Mouse (Mus musculus) lung, postnatal 25 days (tissue): Measurements from ENCODE around the gene Tenm3.

ENCODE experiments used
- DNase-seq: peaks from one replicate; pipeline ENCODE4 v3.0.0; 2022; ENCODE audit warnings: low spot score

Gene Tenm3

DNA sequence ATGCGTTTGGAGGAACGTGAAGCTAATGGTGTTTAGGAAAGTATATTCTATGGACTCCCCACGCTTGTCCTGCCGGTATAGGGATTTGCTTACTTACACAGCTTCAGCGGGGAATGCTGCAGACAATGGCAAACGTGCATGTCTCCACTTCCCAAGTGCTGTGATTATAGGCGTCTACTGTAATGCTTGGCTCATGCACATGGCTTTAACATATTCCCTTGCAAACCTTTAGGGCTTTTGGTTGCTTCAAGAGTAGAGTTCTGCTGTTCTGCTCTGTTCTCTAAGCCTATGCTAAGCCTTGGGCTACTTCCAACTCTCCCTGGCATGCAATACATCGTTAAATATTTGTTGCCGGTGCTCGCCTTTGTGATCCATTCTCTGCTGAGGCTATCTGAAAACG is 102.8 kb downstream of the Tenm3 start:
- DNase-seq: no peak

DNA sequence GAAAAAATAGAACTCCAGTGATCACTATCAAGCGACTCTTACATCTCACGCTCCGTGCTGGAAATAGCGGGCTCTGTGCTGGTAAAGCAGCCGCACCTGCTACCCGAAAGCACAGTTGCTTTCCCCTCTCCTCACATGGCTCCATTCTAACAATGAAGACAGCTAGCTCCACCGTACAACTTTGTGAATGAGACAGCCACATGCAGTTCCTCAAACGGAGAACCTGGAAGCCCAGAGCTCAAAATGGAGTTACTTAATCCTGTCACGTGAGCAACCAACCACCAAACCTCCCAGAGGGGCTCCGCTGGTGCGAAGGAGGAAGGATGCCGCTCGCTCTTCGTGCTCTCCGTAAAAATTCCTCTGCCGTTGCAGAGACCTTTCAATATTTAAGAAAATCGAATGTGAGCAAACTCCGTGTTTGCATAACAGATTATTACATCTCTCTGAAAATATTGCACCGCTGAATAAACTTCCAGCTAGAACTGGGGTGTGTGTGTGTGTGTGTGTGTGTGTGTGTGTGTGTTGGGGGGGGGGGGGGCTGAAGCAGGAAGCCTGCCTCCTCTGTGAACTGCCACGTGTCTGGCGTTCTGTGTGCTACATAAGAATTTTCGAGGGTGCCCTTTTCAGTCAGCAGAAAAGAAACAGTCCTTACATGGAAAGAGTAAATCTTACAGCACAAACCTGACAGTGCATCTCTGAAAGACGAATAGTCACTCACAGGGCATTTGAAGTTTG is 103.4 kb downstream of the Tenm3 start:
- DNase-seq: no peak

DNA sequence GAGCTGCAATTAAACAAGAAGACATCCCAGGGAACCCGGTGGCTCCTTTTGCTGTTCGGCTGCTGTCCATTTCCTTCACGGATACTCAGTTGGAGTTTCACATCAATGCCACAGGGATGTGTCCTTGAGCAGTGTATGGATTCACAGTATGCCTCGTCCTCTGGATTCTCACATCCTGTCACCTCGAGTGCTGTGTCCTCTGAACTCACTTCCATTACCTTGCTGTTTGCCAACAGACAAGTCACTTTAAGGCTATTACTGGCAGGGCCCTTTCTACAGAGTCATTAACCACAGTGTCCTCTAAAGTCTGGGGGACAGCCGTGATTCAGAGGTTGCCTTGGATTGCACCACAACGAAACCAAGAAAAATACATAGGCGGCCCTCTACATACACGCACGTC is 110.0 kb downstream of the Tenm3 start:
- DNase-seq: no peak

DNA sequence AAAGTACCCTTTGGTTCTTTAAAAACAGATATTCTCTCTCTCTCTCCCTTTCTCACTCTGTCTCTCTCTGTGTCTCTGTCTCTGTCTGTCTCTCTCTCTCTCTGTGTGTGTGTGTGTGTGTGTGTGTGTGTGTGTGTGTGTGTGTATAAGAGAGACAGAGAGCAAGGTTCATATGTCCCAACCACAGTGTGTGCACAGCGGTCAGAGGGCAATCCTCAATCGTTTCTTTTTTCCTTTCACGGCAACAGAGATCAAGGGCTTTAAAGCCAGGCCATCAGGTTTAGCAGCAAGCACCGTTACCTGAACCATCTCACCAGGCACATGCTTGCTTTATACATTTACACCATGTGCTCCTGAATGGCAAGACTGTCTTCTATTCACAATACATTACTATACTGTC is 110.7 kb downstream of the Tenm3 start:
- no peak for DNase-seq

DNA sequence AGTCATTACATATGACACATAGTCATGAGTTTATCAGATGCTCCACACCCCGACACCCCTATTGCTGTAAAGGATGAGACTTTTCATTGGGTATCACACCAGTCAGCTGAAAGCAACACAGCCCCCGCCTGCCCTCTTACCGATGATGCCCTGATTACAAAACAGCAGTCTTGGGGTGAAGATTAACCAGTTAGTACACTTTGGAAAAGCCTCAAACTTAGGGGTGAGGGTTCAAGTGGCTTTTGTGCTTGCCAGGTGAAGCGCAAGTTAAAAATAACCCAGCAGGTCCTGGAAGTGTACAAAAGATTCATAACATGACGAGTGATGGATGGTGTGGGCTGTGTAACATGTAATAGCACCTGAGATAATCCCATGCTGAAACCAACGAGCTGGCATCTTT is 113.0 kb downstream of the Tenm3 start:
- no peak for DNase-seq

DNA sequence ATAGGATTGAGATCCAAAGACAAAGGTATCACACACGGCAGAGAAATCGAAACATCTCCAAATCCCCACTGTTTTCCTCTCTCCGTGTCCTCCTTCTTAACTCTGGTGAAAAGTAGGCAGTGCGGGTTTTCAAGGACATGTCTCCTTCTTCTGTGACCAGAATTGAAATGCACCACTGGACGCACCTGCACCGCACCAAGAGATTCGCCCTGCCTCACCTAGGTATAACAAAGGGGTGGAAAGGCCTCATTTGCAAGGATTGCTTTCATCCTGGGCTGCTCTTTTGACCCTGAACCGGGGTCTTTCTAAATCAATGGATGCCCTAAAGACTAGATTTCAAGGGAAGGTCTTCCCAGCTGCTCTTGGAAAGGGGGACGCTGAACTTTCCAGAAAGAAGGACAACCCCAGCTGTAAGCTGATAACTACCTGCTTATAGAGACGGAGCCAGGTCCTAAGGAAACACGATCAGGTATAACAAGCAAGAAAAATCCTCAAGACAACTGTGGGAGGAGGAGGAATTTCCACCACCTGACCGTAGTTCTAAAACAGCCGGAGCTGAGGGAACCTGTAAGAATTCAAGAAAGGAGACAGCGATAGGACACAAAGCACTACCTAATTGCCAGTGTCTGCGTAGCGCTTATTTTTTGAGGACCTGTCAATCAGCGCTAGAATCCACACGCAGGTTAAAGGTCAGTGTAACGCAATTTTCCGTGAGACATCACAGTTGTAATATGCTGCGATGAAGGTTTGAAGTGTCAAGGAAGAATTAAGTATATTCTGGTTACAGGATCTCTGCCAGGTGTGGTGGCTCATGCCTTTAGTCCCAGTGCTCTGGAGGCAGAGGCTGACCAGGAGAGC is 114.7 kb downstream of the Tenm3 start:
- no peak for DNase-seq

DNA sequence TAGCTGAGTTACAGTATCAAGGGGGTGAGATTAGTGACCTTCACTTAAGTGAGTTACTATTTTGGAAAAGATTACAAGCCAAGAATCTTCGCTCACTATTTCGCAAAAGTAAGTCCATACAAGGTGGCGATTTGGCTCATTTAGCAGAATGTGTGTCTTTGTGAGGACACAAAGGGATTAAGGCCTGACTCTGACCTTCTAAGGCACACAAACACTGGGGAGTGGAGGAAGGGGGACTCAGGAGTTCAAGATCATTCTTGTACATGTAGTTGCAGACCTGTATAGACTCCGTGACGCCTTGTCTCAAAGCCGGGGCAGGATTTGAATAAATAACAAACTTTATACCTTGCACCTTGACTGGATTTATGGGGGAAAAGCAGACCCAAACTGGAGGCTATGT is 115.7 kb downstream of the Tenm3 start:
- no peak for DNase-seq

DNA sequence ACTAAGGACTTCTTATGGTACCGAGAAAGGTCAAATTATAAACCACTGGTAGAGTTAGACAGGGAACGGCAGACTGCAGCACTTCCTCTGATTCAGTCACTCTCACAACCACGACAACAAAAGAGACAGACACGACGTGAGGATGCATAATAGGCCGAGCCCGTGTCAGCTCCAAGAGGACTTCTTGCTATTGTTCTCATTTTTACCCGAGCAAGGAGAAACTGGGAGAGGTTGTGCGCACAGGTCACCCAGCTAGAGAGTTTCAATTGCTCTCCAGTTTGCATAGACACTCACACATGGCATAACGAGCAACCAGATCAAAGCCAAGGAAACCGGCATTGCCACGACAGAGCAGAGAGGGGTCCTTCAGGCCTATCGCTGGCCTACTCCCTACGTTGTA is 121.0 kb downstream of the Tenm3 start:
- no peak for DNase-seq

DNA sequence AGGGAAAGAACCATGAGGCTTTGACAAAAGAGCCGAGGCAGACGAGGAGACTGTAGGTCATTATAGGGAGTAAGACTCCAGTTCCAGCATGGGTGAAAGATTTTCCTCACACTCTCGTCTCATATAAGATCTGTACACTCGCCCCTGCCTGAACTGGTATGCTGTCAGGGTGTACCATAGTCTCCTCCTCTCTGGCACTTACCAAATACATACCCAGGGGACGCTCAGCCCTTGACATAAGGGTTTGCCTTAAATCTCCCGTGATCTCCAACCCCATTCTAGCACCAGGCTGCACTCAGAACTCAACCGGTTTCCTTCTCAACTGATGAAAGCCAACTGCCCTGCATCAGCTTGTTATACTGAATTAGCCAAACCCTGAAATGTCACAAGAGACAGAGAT is 121.4 kb downstream of the Tenm3 start:
- DNase-seq: no peak

DNA sequence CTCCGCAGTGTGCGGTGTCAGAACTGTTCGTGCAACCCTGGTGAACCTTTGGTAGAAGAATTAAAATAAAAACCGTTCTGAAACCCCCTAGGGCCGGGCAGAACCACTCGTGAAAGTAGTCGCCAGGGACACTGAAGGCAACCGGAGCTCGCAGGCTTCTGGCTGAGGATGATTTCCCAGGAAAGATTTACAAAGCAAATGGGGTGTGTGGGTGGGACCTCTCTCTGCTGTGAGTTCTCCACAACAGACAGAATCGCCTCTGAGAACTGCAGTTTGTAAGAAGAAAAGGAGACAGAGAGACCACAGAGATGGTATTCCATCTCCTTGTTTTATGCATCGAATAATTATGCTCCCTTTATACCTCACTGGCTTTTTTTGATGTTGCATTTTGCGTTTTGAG is 122.4 kb downstream of the Tenm3 start:
- no peak for DNase-seq

DNA sequence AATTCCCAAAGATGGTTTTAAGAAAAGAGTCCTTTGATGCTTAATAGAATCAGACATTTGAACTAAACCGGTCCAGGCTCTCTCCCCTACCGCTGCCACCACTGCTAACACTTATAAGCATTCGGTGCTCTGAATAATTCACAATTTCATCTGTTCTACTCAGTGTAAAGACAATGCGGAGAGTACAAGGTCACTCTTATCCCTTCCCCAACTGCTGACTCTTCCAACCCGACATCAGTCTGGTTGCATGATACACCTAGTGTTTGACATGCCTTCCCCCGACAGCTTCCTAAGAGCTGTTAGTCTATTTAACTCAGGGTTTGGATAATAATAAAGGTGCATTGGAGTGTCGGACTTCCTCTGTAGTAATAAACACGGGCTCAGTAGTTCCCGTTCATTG is 128.1 kb downstream of the Tenm3 start:
- DNase-seq: no peak

DNA sequence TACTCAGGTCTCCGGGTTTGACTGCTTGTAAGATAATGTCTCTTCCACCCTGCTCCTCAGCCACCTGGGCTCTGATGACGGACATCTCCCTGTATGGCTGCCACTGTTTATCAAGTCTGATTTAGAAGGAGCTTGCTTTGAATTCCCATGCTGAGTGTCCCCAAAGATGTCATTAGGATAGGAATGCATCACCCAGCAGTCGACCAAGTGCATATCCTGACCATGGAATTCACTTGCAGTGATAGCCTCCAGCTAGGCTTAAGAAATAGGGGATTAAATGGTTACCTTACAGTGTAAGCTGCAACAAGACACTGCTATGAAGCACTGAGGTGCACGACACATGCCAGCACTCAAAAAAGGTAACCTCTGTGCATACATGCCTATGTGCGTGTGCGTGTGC is 137.1 kb downstream of the Tenm3 start:
- DNase-seq: no peak

DNA sequence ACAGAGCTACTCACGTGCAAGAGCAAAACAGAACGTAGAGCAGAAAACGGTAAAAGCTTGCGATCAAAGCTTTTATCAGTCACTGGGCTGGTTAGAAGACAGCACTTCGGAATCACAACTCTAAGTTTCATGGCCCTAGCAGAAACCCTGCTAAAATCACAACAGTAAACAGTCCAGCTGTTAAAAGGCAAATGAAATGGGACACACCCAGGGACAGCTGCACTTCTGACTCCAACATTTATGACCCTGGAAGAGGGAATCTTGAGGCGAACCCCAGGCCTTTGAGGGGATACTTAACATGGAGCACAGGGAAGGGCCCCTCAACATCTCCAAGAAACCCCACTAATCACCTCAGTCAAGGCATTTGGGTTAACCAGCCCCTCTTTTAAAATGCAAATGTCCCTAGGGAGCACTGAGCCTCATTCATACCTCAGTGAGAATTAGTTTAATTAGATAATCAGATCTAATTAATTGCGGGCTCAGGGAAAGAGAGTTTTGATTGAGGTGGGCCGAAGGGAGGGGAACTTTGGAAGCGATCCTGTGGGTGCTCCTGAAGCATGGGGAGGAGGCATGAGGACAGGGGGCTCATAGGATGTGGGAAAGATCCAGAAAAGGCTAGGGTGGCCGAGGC is 138.8 kb downstream of the Tenm3 start:
- DNase-seq: no peak

DNA sequence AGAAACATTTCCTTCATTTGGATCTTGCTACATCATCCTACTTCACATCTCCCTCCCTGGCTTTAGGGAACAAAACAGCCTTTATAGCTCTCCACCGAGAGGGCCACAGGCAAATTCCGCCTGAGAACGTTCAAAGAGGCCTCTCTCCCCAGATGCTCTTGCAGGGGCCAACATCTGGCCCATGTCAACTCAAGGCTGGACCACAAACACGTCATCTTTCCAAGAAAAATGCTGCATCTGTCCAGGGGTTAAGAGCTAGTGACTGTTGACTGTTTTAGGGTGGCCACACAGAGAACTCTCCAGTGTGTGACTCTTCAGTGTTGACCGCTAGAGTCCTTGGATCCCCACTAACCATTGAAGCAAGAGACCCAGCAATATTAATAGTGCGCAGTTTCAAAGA is 139.3 kb downstream of the Tenm3 start:
- peak; percentile 0 for DNase-seq

DNA sequence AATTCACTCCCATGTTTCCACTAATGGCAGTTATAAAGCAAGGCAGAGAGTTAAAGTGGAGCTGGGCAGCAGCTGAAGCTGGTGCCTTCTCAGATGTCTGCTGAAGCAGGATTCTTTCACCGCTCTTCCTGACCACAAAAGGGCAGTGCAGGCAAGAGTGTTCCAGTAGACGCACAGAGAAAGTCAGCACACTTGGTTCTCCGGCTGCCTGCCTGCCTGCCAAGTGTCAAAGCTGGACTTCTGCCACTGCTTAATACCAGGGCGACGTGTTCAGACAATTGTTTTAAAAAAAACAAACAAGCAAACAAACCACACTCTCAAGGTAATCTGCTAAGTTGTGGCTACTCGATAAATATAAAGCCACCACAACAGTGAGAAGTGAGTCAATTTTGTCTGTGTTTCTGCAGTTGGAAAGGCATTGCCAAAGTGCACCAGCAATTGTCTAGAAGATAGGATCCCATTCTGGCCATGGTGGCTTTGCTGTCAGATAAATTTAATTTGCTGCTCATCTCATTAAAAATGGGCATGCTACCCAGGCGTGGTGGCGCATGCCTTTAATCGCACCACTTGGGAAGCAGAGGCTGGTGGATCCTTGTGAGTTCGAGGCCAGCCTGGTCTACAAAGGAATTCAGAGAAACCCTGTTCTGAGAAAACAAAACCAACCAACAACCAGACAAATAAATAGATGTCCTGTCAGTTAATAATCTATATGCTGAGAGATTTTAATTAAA is 152.9 kb downstream of the Tenm3 start:
- no peak for DNase-seq

DNA sequence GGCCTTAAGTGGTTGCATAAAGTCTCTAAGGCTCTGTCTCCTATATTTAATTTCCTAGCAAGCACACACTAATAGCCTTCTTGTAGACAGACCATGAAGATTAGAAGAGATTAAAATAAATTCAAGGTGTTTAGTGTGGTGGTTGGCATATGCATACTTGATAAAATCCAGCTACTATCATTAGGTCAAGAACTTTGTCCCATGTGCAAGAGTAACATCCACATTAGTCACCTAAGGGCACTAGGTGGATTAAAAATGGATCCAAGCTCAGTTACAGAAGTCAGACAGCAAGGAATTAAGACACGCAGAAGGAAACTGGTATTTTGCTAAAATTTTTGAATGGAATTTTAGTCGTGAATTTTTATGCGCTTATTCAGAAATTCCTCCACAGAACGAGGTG is 155.0 kb downstream of the Tenm3 start:
- DNase-seq: no peak

DNA sequence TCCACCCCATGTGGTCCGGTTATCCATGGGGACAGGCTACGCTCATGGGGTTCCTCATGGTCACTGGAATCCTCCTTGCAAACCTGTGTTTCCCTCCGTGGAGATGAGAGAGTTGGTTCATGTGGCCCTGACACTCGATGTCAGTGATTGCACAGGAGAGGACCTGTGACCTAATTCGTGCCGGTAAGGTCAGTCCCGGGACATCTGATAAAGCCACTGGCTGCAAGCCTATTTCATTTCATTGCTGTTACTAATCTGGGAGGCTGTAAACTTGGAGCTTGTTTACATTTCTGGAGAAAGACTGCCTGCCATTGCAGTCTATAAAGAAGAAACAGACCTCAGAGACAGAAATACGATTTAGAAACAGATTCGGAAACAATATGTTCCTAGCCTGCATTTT is 155.6 kb downstream of the Tenm3 start:
- DNase-seq: no peak

DNA sequence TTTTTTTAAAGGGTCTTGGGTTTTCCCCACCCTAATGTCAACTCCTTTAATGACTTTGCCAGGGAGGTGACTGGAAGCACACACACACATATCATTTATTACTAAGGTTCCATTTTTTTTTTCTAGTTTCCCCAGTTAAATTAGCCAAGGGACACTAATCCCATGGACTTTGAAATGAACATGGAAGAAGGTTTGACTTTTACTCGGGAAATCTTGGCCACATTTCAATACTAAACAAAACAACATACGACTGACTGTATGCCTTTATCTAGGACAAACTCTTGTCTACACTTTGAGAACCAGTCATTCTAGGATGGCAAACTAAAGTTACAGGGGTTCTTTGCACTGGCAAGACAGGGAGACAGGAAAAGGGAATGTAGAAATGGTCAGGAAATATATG is 170.3 kb downstream of the Tenm3 start:
- DNase-seq: no peak

DNA sequence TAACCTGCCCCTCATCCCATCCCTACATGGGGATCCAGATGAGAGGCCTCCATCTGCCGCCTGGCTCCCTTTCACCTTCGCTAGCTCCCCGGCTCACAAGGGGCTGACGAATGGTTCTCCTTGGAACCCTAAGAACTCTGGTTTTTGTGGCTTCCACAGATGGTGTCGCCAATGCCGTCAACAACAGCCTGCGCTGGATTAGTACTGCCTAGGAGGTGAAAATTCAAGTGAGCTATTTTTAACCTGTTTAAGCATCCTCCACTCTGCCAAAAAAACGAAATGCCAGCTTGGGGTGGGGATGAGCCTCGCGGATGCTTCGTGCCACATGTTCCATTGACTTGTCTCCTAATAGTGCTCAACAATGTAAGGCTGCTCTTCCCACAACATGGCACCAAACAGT is 171.3 kb downstream of the Tenm3 start:
- no peak for DNase-seq

DNA sequence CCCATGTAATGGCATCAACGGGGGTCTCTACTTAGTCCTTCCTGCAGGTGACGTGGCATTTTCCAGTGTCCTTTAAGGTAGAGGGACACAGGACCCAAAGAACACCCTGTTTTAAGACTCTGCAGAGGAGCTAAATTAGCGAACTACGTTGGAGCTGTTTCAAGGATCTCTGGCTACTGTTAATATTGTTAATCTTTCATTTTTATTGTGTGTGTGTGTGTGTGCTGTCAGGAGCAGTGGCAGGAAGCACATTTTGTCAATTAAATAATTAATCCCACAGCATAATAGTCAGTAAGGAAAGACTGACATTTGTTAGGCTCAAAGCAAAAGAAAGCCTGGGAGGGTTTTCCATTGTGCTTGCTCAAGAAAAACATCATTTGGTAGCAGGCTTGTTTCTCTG is 172.4 kb downstream of the Tenm3 start:
- DNase-seq: no peak

DNA sequence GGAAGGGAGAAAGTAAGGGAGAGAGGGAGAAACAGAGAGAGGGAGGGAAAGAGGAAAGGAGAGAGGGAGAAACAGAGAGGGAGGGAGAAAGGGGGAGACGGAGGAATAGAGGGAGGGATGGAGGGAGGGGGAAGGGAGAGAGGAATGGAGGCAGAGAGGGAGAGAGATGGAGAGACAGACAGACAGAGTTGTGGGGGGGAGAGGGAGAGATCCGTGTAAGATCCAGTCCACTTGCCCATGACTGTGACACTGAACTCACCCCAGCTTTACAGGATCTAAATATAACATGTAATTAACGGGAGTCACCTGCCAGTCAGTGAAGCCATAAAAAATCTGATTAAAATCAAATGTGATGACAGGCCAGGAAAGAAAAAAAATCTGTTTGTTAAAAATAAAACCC is 172.9 kb downstream of the Tenm3 start:
- DNase-seq: no peak

DNA sequence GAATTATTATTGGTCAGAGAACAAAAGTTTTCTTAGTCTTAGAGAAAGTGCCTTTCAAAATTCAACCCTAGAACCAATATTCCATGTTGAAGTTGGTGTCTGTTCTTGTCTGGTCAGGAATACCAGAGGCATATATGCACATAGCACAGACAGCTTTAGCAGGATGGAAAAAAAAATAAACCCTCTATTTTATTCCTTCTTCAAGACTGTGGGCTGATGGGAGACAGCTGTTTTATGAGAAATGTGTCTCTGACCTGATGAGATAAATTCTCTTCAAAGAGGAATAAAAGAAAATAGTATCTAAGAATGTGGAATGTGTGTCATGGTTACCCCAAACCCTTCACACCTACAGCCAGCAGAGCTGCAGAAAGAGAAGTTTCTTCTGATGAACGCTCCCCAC is 173.4 kb downstream of the Tenm3 start:
- DNase-seq: no peak

DNA sequence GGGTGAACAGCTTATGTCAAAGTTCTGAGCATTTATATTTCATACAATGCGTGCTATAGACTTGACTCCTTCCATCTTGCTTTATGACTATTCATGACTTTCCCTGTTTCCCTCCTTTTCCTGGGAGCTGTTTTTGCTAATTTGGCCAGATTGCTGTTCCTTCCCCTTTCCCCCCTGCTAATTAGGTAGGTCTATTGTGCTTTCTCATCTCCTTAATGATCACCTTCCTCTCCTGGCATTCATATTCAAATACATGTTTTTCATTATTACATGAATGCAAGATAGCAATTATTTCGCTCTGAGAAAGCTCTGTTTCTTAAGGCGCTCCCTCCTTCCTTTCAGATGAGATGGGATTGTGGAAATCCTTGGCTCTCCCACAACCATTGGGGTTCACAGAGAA is 178.6 kb downstream of the Tenm3 start:
- no peak for DNase-seq
